Mouse (Mus musculus) lung, adult 2 months (tissue): ENCODE data around the gene Fbrs. TPM values are rescaled to one million over a fixed set of nuclear protein-coding genes. Genes with fewer than 3 reads are reported as not detected.
"Not testable (repeated sequence)": the region's sequence is repeated elsewhere in the genome, so short reads cannot be mapped to it uniquely, and the experiment has no call there.

Experiments
- DNase-seq: peaks from one replicate; pipeline ENCODE4 v3.0.0; 2022
- H3K4me1 ChIP-seq: fragments of 200-500 bp; 2 replicates; pipeline ENCODE4 v1.6.1; 2011; ENCODE audit warnings: low read length; ENCODE audit not compliant: control insufficient read depth, insufficient read depth
- H3K4me3 ChIP-seq: fragments of 200-500 bp; replicated peaks from 2 replicates; pipeline ENCODE3; 2011; ENCODE audit warnings: low read depth, mild to moderate bottlenecking, control low read depth, low read length; ENCODE audit errors: extremely low read depth
- CTCF ChIP-seq: fragments of 200-500 bp; IDR thresholded peaks from 2 replicates; pipeline ENCODE4 v1.5.1; 2011; ENCODE audit warnings: mild to moderate bottlenecking, low read length, control low read depth; ENCODE audit not compliant: insufficient read depth
- POLR2A ChIP-seq: fragments of 200-500 bp; IDR thresholded peaks from 2 replicates; pipeline ENCODE4 v1.6.1; 2011; ENCODE audit warnings: low read depth, mild to moderate bottlenecking, control low read depth, low read length, borderline replicate concordance; ENCODE audit errors: extremely low read depth
- WGBS: fragments of 180-500 bp; shearing (Covaris S2); methylation state at CpG from one replicate; pipeline ENCODE4 v1.1.7; 2018; 5-methylcytosine and 5-hydroxymethylcytosine counted together
- polyA plus RNA-seq: library from polyadenylated mRNA; depleted of rRNA; stranded (reverse); fragments of >200 nt; gene quantifications from 2 replicates; pipeline ENCODE4 v1.2.3, GENCODE M21; 2012

The Fbrs gene
- polyA plus RNA-seq, 1 experiment = 42.2 TPM

- 92% methylated on average over 3 of the region's 3 CpGs for WGBS
- no peak overlapping the region for H3K4me3 ChIP-seq
- no peak for DNase-seq
- TF ChIP-seq POLR2A (no peak), CTCF (no peak)
- H3K4me1 ChIP-seq = peaks cover 4% of the 10 kb centered on the region
These were observed 13.8 kb upstream of the Fbrs start for GRCm38 (mm10) chr7:127465191-127465590.

DNA sequence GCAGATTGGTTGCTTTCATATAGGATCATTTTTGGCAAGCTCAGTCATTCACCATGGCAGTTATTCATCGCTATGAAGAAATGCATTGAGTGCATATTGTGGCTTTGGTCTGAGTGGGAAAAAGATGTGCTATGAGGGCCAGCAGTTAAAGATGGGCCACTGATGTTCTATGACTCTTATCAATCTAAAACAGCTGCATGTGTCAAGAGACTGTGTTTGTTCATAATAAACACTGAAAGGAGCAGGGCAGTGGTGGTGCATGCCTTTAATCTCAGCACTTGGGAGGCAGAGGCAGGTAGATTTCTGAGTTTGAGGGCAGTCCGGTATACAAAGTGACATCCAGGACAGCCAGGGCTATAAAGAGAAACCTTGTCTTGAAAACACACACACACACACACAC is 13.3 kb upstream of the Fbrs start:
- 99% methylated on average over 2 of the region's 2 CpGs for WGBS
- H3K4me3 ChIP-seq, DNase-seq, H3K4me1 ChIP-seq: not testable (repeated sequence)

DNA sequence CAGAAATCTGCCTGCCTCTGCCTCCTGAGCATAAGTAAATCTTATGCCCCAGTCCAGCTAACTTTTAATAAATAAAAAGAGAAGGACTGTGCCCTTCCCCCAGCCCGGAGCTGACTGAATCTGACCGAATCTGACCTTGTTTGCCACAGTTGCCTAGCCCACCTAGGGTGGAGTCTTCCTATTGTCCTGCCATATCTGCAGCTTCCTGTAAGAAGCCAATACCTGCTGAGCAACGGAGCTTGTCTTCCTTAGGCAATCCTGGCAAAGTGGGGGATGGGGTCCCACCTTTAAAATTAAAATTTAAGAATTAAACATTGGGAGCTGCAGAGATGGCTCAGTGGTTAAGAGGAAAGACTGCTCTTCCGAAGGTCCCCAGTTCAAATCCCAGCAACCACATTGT is 12.4 kb upstream of the Fbrs start:
- no peak for TF ChIP-seq POLR2A
- TF ChIP-seq CTCF = no peak
- 81% methylated on average over 4 of the region's 4 CpGs for WGBS
- no peak for DNase-seq
- Histone ChIP-seq H3K4me3 (no peak overlapping the region), H3K4me1 (peaks cover 5% of the 10 kb centered on the region)

- WGBS = 8% methylated on average over 10 of the region's 10 CpGs
These were observed 8.8 kb upstream of the Fbrs start for GRCm38 (mm10) chr7:127470011-127470715.

GRCm38 (mm10) chr7:127470743-127471645 is 8.0 kb upstream of the Fbrs start:
- peak; percentile 83 for DNase-seq
- TF ChIP-seq POLR2A = peak; percentile 69; the same call in 1 of the 2 replicates
- TF ChIP-seq CTCF = no peak
- under 1% methylated on average over 45 of the region's 46 CpGs for WGBS

More at GRCm38 (mm10) chr7:127470011-127470715, 8.8 kb upstream of the Fbrs start:
- DNase-seq = peak; percentile 36
- TF ChIP-seq POLR2A = no peak
- TF ChIP-seq CTCF = no peak
- Histone ChIP-seq H3K4me3 (peak overlapping the region; percentile 89), H3K4me1 (peaks cover 9% of the 10 kb centered on the region)

GRCm38 (mm10) chr7:127471646-127472010 is 7.4 kb upstream of the Fbrs start:
- WGBS = under 1% methylated on average over 25 of the region's 25 CpGs
- no peak for DNase-seq
- Histone ChIP-seq H3K4me3 (peak overlapping the region; percentile 89), H3K4me1 (peaks cover 9% of the 10 kb centered on the region)
- TF ChIP-seq CTCF (no peak), POLR2A (no peak)

More at GRCm38 (mm10) chr7:127470743-127471645, 8.0 kb upstream of the Fbrs start:
- Histone ChIP-seq H3K4me3 (peak overlapping the region; percentile 89), H3K4me1 (peaks cover 9% of the 10 kb centered on the region)

GRCm38 (mm10) chr7:127472060-127472459 is 6.9 kb upstream of the Fbrs start:
- TF ChIP-seq CTCF = no peak
- no peak for TF ChIP-seq POLR2A
- H3K4me1 ChIP-seq = peaks cover 9% of the 10 kb centered on the region
- peak overlapping the region; percentile 89 for H3K4me3 ChIP-seq
- DNase-seq = no peak
- WGBS = 4% methylated on average over 7 of the region's 7 CpGs

GRCm38 (mm10) chr7:127473705-127474104 is 5.3 kb upstream of the Fbrs start:
- DNase-seq = no peak
- Histone ChIP-seq H3K4me3 (no peak overlapping the region), H3K4me1 (peaks cover 9% of the 10 kb centered on the region)
- TF ChIP-seq POLR2A = no peak
- TF ChIP-seq CTCF = no peak
- WGBS = 86% methylated on average over 5 of the region's 5 CpGs

DNA sequence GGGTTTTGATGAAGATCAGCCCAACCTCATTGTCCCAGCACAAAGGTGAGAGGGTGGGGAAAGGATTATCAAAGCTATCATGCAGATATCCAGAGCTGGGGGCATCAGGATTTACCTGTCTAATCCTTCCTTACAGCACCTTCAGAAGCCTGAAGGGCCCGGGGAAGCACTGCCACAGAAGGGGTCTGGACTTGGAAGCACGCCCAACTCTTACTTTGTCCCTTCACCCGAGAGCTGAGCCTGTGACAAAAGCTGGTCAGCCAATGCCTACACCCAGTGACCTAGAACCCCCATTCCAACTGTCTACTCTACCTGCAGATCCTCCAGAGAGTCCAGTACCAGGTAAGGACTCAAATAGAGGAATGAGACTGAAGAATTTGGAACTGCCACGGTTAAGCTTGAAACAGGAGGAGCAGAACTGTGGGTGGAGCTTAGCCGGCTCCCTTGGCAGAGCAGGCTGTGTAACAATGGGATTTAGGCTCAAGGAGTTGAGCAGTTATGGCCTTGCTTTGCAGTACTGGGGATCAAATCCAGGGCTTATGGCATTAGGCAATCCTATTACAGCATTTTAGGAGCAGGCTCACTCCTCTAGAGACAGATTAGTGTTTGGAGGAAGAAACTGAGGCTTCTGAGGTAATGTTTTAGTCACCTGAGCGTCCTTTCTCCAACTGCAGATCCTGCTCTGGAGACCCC is 4.5 kb upstream of the Fbrs start:
- DNase-seq = no peak
- Histone ChIP-seq H3K4me3 (no peak overlapping the region), H3K4me1 (peaks cover 9% of the 10 kb centered on the region)
- 70% methylated on average over 6 of the region's 6 CpGs for WGBS
- TF ChIP-seq POLR2A = no peak
